Mouse (Mus musculus) heart, embryonic 15.5 days (tissue): ENCODE measurements around the gene Zbtb5. TPM values are rescaled to one million over a fixed set of nuclear protein-coding genes. Genes with fewer than 3 reads are reported as not detected.

ENCODE experiments used
- ATAC-seq: fragments of 200-750 bp; cut with Nextera tagmentation; replicated peaks from 2 replicates; pipeline ENCODE4 v1.8.0; 2017; ENCODE audit warnings: low read depth, moderate TSS enrichment; ENCODE audit not compliant: insufficient number of reproducible peaks, insufficient read depth, low FRiP score
- H3K27ac ChIP-seq: fragments of 300-500 bp; sonication (generic); 2 replicates; pipeline ENCODE4 v1.5.1; 2015; ENCODE audit warnings: mild to moderate bottlenecking, inconsistent platforms
- H3K27me3 ChIP-seq: fragments of 300-500 bp; sonication (generic); 2 replicates; pipeline ENCODE4 v1.6.1; 2015; ENCODE audit warnings: inconsistent platforms
- H3K36me3 ChIP-seq: fragments of 300-500 bp; sonication (generic); 2 replicates; pipeline ENCODE4 v1.6.1; 2015; ENCODE audit warnings: mild to moderate bottlenecking, inconsistent platforms
- H3K4me1 ChIP-seq: fragments of 300-500 bp; sonication (generic); replicated peaks from 2 replicates; pipeline ENCODE4 v1.6.1; 2015; ENCODE audit warnings: inconsistent platforms
- H3K4me2 ChIP-seq: fragments of 300-500 bp; sonication (generic); 2 replicates; pipeline ENCODE4 v1.6.1; 2015; ENCODE audit warnings: inconsistent platforms, mild to moderate bottlenecking, moderate library complexity
- H3K4me3 ChIP-seq: fragments of 300-500 bp; sonication (generic); 2 replicates; pipeline ENCODE4 v1.5.1; 2015; ENCODE audit warnings: mild to moderate bottlenecking, inconsistent platforms
- H3K9ac ChIP-seq: fragments of 300-500 bp; sonication (generic); 2 replicates; pipeline ENCODE4 v1.6.1; 2015; ENCODE audit warnings: mild to moderate bottlenecking, inconsistent platforms
- H3K9me3 ChIP-seq: fragments of 300-500 bp; sonication (generic); replicated peaks from 2 replicates; pipeline ENCODE4 v1.6.1; 2016; ENCODE audit warnings: inconsistent platforms
- WGBS: fragments of 180-500 bp; shearing (Covaris S2); methylation state at CpG from one replicate; pipeline ENCODE4 v1.1.7; 2015; ENCODE audit warnings: mixed read lengths; 5-methylcytosine and 5-hydroxymethylcytosine counted together
- polyA plus RNA-seq: library from polyadenylated mRNA; unstranded; fragments of >200 nt; fragmentation: Nextera tagmentation; extraction: Ambion mirVana; gene quantifications from 2 replicates; pipeline ENCODE4 v1.2.1, GENCODE M21; 2015

Zbtb5 gene
- polyA plus RNA-seq, 1 experiment from 2014 or later: 12.5 TPM

DNA sequence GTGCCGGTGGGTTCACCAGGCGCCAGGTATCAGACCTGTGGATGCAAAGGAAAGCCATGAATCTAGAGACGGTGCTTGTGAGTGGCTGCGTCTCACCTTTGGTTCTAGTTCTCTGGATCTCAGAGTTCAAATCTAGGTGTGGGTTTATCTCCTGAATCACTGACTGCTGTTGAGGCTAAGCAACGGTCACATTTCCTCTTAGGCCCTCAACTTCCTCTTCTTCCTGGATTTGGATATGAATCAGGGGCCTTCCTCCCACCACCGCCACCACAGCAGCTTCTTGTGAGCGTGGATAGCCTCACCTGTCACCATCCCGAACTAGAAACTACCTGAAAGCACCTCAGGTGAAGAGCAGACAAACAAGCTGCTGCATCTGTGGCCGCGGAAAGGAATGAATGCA, 23.8 kb upstream of the Zbtb5 start:
- Histone ChIP-seq H3K9ac (no peak overlapping the region), H3K4me1 (peaks cover 37% of the 10 kb centered on the region), H3K36me3 (peaks cover 45% of the 10 kb centered on the region), H3K9me3 (no peaks in the 10 kb centered on the region), H3K4me2 (no peak overlapping the region), H3K27ac (peak overlapping the region; percentile 26; the same call in 1 of the 2 replicates), H3K4me3 (no peak overlapping the region), H3K27me3 (no peaks in the 10 kb centered on the region)
- no peak for ATAC-seq
- WGBS: 86% methylated on average over 10 of the region's 10 CpGs

DNA sequence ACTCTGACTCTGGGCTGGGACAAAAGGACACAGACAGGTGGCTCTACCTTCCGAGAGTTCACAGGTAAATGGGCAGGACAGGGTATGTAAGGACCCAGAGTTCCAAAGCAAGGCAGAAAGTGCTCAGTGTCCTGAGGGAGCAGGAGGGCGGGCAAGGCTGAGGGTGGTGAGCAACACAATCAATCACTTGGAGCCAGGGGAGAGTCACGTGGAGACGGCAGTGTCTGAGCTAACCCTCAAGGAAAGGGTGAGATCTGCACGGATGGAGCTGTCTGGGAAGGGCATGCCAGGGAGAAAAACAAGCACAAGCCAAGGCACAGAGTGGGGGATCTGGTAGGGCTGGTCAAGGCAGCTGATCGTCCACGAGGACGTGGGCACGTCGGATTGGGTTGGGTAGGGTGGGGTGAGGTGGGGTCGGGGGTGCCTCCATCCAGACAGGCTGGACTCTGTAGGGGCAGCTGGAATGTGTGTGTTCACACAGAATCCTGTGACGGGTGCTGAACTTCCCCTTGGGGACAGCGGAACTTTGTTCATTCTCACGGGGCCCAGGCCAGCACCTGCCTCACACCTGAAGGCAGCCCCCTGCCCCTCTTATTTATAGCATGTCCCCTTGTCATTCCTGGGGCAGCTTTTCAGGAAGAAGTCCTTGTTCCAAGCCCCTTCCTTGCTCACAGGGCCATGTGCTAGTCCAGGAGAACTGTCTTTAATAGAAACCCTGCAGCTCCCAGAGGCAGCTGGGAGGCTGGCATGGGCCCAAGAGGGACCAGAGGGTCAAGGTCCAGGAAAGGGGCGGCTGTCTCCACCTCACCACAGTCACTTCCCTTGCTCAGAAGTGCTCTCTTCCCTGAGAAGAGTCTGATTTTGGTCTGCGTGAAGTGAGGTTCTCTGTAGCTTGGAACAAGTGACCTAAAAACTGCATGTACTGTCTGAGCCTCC, 22.7 kb upstream of the Zbtb5 start:
- Histone ChIP-seq H3K4me3 (no peak overlapping the region), H3K36me3 (peaks cover 46% of the 10 kb centered on the region), H3K27ac (peak overlapping the region; percentile 26; the same call in 1 of the 2 replicates), H3K4me1 (peaks cover 37% of the 10 kb centered on the region), H3K27me3 (no peaks in the 10 kb centered on the region), H3K9ac (0 out of 2 replicates have a peak overlapping the region, but pooled peaks have one; percentile 4), H3K9me3 (no peaks in the 10 kb centered on the region), H3K4me2 (no peak overlapping the region)
- ATAC-seq: no peak
- WGBS: 72% methylated on average over 16 of the region's 16 CpGs

DNA sequence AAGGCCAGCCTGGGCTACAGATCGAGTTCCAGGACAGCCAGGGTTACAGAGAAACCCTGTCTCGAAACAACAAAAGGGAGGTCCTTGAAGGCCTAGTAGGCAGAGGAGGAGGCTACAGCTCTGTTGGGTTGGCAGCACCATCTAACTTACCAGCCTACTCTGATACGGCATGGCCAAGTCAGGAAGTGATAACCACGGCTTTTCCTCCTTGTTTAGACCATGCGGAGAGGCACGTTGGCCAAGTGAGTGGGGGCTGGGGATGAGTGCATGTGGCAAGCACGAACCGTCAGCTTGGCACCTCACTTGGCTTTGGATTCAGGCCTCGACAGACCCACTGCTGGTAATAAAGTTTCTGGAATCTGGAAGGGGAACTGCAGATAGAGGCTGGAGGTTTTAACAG, 20.4 kb upstream of the Zbtb5 start:
- H3K4me1 ChIP-seq: peaks cover 32% of the 10 kb centered on the region
- H3K9ac ChIP-seq: no peak overlapping the region
- H3K36me3 ChIP-seq: peaks cover 56% of the 10 kb centered on the region
- H3K4me3 ChIP-seq: no peak overlapping the region
- WGBS: 85% methylated on average over 9 of the region's 9 CpGs
- no peaks in the 10 kb centered on the region for H3K9me3 ChIP-seq
- no peak overlapping the region for H3K4me2 ChIP-seq
- ATAC-seq: no peak
- no peaks in the 10 kb centered on the region for H3K27me3 ChIP-seq
- H3K27ac ChIP-seq: no peak overlapping the region

DNA sequence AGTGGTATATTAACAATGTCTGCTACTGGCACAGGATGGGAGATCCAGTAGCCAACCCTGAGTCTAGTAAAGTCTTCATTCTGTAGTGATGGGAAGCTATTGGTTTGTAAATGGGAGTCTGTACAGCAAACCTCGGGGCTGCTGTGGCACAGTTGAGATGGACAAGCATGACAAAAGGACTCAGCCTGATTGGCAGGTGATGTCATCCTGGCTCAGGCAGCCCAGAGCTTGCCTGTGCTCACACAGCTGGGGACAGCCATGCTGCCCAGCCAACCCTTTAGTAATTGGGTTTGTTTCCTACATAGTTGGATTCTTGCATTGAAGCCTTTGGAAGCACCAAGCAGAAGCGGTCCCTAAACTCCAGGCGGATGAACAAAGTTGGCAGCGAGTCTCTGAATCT, 14.2 kb upstream of the Zbtb5 start:
- no peak overlapping the region for H3K4me2 ChIP-seq
- WGBS: 91% methylated on average over 4 of the region's 4 CpGs
- H3K27ac ChIP-seq: no peak overlapping the region
- no peaks in the 10 kb centered on the region for H3K9me3 ChIP-seq
- peaks cover 48% of the 10 kb centered on the region; the same call in 1 of the 2 replicates for H3K36me3 ChIP-seq
- no peaks in the 10 kb centered on the region for H3K4me1 ChIP-seq
- no peak overlapping the region for H3K9ac ChIP-seq
- H3K27me3 ChIP-seq: no peaks in the 10 kb centered on the region
- H3K4me3 ChIP-seq: no peak overlapping the region
- ATAC-seq: no peak

DNA sequence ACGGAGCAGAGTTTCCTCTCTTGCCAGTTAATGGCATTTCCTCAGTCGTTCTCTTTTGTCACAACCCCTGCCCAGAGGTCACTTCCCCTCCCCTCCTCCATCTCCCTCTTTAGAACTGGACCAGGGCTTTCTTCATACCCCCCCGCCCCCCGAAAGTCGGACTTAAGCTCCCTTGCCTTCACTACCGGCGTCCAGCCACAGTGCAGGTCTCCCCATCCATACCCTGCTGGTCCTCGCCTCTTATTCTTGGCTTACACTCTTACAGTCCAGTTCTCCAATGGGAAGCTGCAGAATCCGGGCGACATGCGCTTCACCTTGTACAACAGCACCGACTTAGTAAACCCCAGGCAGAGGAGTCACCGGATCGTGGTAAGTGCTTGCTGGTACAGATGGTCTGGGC, 6.8 kb upstream of the Zbtb5 start:
- Histone ChIP-seq H3K9me3 (no peaks in the 10 kb centered on the region), H3K4me2 (peak overlapping the region; percentile 87), H3K9ac (peak overlapping the region; percentile 63), H3K27ac (peak overlapping the region; percentile 60), H3K4me3 (peak overlapping the region; percentile 76), H3K4me1 (peaks cover 20% of the 10 kb centered on the region), H3K27me3 (no peaks in the 10 kb centered on the region), H3K36me3 (peaks cover 6% of the 10 kb centered on the region; the same call in 1 of the 2 replicates)
- ATAC-seq: peak; percentile 44; the same call in 1 of the 2 replicates
- under 1% methylated on average over 14 of the region's 14 CpGs for WGBS

DNA sequence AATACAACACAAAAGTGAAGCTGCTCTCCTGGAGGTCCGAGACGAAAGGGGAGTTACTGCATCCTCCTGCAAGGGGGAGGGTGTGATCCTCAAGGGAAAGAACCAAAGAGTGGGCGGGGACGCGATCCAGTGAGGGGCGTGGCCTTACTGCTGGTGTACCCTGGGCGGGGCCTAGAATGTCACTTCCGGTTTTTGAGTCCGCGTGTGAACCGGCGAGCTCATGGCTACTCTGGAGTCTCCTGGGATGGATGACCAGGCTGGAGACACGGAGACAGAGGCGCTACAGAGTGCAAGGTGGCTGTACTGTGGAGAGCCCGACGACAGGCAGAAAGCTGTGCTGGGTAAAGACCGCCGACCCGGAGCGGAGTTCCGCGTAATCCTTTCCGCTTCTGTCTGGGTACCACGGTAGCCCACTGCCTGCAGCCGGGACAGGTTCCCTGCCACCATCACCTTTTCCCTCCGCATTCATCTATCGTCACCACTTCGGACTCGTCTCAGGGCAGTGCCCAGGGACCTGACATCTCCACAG, 6.3 kb upstream of the Zbtb5 start, which contains the start of gene Polr1e:
TSS of gene Polr1e (plus strand) at position 132 of the 529 bp plus-strand sequence.
- Histone ChIP-seq H3K9me3 (no peaks in the 10 kb centered on the region), H3K36me3 (peaks cover 4% of the 10 kb centered on the region; the same call in 1 of the 2 replicates), H3K4me3 (peak within 1 kb of the TSS; percentile 76), H3K4me1 (peaks cover 25% of the 10 kb centered on the region), H3K27ac (peak within 1 kb of the TSS; percentile 60), H3K27me3 (no peaks in the 10 kb centered on the region), H3K4me2 (peak within 1 kb of the TSS; percentile 87), H3K9ac (peak within 1 kb of the TSS; percentile 63)
- peak; percentile 87 for ATAC-seq
- WGBS: under 1% methylated on average over 29 of the region's 29 CpGs

DNA sequence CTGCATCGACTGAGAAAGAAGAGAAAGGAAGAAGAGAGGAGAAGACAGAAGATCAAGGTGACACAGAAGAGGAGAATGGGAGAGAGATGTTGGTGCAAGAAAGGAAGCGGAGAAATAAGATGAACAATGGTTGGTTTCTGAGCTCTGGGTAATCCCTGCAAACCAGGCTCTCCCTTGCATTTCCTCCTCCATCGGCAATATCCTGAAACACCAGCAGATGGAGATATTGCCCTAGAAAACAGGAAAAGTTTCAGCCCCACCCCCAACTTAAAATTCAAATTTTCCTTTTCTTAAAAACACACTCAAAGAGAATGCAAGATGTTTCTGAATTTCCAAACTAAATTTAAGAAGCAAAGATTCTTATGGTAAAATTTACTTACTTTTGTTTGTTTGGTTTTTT, 3.4 kb upstream of the Zbtb5 start:
- Histone ChIP-seq H3K4me2 (no peak overlapping the region), H3K9me3 (no peaks in the 10 kb centered on the region), H3K9ac (no peak overlapping the region), H3K4me1 (peaks cover 29% of the 10 kb centered on the region), H3K36me3 (no peaks in the 10 kb centered on the region), H3K27me3 (no peaks in the 10 kb centered on the region), H3K4me3 (no peak overlapping the region), H3K27ac (no peak overlapping the region)
- 9% methylated on average over 3 of the region's 3 CpGs for WGBS
- no peak for ATAC-seq

DNA sequence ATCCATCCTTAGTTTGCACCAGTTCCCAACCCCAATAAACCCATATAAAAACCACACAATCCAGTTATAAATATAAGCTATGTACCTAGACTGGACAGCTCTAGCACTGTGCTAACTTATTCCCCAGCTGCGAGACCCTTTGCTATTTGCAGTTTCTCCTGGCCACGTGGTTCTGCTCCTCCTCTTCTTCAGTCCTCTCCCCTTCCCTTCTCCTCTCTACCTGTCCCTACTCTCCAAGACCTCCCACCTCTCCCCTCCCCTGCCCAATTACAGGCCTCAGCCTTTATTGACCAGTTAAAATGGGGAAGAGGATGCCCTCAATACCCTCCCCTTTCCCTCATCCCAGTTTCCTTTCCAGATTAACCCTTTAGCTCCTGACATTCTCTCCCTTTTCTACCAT, 1.3 kb upstream of the Zbtb5 start:
- H3K27ac ChIP-seq: peak overlapping the region; percentile 87
- peak overlapping the region; percentile 74 for H3K4me2 ChIP-seq
- 7% methylated on average over 2 of the region's 2 CpGs for WGBS
- no peaks in the 10 kb centered on the region for H3K27me3 ChIP-seq
- H3K4me3 ChIP-seq: peak overlapping the region; percentile 84
- ATAC-seq: no peak
- H3K36me3 ChIP-seq: no peaks in the 10 kb centered on the region
- H3K9me3 ChIP-seq: no peaks in the 10 kb centered on the region
- peaks cover 23% of the 10 kb centered on the region for H3K4me1 ChIP-seq
- peak overlapping the region; percentile 80 for H3K9ac ChIP-seq

DNA sequence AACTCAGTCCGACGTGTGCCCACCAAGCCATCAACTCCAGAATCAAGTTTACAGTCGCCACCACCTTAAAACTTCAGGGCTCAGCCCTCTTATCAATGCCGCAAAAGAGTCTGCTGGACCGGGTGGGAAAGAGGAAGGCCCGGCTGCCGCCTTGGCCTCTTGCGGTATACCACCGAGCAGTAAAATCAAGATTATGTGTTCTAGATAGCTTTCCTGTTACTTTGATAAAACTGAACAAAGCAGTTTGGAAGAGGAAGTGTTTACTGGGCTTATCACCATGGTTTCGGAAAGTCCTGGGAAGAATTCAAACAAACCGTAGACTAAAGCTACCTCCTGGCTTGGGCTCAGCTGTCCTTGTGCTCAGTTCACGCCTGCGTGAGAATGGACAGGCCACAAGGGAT, 819 bp upstream of the Zbtb5 start:
- H3K9ac ChIP-seq: peak overlapping the region; percentile 80
- H3K27me3 ChIP-seq: no peaks in the 10 kb centered on the region
- no peaks in the 10 kb centered on the region for H3K36me3 ChIP-seq
- H3K9me3 ChIP-seq: no peaks in the 10 kb centered on the region
- H3K4me2 ChIP-seq: peak overlapping the region; percentile 74
- ATAC-seq: no peak
- under 1% methylated on average over 13 of the region's 13 CpGs for WGBS
- peak overlapping the region; percentile 87 for H3K27ac ChIP-seq
- H3K4me1 ChIP-seq: peaks cover 23% of the 10 kb centered on the region
- H3K4me3 ChIP-seq: peak overlapping the region; percentile 84

DNA sequence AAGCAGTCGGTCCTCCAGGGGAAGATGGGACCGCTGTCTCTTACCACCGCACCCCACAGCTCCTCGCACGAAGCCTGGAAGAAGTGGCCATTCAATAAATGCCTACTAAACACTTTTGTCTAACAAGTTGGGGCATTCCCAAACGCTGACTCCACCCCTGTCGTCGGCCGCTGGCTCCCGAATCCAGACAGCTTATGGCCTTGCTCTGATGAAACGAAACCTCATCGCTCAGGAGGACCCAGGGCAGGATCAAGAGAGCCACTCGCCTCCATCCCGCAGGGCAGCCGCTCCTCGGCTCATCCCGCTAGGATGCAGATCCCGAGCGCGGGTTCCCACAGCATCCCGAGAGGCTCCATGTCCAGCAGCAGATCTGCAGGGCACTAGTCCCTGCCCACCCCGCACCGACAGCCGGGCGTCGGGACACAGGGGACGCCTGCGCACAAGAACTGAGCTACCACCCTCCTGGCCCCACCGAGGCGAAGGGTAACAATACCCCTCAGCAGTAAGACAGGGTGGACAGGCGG, 569 bp downstream of the Zbtb5 start:
- Histone ChIP-seq H3K27me3 (no peaks in the 10 kb centered on the region), H3K4me1 (peaks cover 23% of the 10 kb centered on the region), H3K9me3 (no peaks in the 10 kb centered on the region), H3K4me2 (peak overlapping the region; percentile 63), H3K27ac (peak overlapping the region; percentile 96), H3K9ac (peak overlapping the region; percentile 81), H3K36me3 (no peaks in the 10 kb centered on the region), H3K4me3 (peak overlapping the region; percentile 84)
- WGBS: under 1% methylated on average over 31 of the region's 31 CpGs
- peak; percentile 67 for ATAC-seq

DNA sequence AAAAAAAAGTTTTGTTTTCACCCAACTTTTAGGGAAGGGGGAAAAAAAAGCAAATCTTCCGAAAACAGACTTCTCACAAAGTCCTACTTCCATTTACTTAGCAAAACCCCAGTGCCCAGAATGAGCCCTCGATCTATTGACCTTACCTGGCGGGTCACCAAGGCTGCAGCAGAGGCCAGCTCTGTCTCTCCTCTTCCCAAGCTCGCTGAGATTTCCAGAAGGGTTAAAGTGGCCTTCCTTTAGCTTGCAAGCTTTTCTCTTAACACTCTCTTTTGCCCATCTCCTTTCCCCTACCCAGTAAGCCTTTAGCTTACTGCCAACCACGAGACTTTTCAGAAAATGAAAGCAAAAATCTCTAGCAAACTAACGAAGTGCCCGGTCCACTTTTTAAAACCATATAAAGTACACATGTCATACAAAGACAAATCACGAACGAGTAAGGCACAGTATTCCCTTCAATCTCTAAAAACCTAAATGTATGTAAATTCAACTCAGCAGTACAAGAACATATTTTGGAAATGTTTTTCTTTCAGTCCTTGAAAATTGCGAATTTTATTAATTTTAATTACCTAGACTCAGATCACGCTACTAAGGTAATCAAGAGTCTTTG, 1.3 kb downstream of the Zbtb5 start:
- Histone ChIP-seq H3K4me1 (peaks cover 23% of the 10 kb centered on the region), H3K4me3 (peak overlapping the region; percentile 84), H3K36me3 (no peaks in the 10 kb centered on the region), H3K27ac (peak overlapping the region; percentile 96), H3K27me3 (no peaks in the 10 kb centered on the region), H3K9me3 (no peaks in the 10 kb centered on the region), H3K4me2 (peak overlapping the region; percentile 63), H3K9ac (peak overlapping the region; percentile 81)
- no peak for ATAC-seq
- 13% methylated on average over 11 of the region's 11 CpGs for whole genome bisulfite sequencing
